12 mouse cellular contexts compared by ENCODE assay signal in the genomic region with DNA sequence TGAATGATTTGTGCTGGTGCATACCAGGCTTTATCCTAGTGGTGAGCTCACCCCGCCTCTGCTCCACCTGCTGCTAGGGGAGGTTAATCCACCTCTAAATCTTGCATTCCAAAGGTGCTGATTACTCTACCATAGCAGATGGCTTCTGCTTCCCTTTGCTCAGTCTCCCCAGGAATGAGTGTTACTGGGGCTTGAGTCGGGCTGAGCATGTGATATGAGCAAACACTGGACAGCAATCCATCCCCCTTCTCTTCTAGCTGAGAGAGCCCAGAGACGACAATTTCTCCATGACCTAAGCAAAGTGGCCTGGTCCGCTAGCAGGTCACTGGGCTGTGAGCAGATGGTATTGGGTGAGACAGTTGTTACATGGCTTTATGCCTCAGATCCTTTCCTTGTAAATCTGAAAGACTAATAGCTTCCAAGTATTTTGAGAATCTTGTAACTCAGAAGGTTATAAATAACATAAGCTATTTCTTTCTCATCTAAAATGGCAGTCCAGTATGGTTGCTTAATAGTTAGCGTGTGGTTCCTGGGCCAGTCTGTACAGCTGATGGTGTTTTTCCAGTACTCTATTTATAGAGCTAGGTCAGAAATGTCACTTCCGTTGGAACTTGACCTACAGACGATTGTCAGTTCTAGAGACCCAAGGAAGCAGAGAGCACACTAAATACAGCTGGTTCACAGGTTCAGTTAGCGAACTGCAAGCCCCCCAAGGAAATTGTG.
DNase-seq lines count a peak whose midpoint lies in the region; ATAC-seq and TF ChIP-seq lines count a peak whose summit lies in the region.
"Had no signal": no experiment of that assay in that cellular context is flagged by ENCODE, and none has a peak within 500 bp of the region (broad histone marks: within the 10 kb centered on the region; RNA-seq: fewer than 3 reads in every experiment).

No protein-coding gene starts in this region.

- no peak for ATAC-seq in lung, embryonic 14.5 days (ENCODE audit: insufficient read depth)
- ATAC-seq: midbrain, embryonic 13.5 days had no signal

- 53% methylated on average over 8 of the region's 8 CpGs for WGBS in lung, embryonic 14.5 days
- WGBS in lung, adult 2 months, result 59% methylated on average over 8 of the region's 8 CpGs

- H3K9ac ChIP-seq in lung, embryonic 14.5 days, result no peak overlapping the region
- H3K9ac ChIP-seq: midbrain, embryonic 13.5 days had no signal

- no peak overlapping the region for H3K4me3 ChIP-seq in lung, embryonic 14.5 days (ENCODE audit: low read depth, low read length)
- no peak overlapping the region for H3K4me3 ChIP-seq in lung, adult 2 months (replicated peaks; ENCODE audit: extremely low read depth, low read depth, low read length)
- H3K4me3 ChIP-seq: midbrain, embryonic 13.5 days had no signal

- peaks cover 44% of the 10 kb centered on the region for H3K4me1 ChIP-seq in lung, embryonic 14.5 days (ENCODE audit: insufficient read depth)
- H3K4me1 ChIP-seq in lung, adult 2 months (ENCODE audit: control insufficient read depth, insufficient read depth, low read length), result peaks cover 7% of the 10 kb centered on the region

- no peak overlapping the region for H3K4me2 ChIP-seq in lung, embryonic 14.5 days
- H3K4me2 ChIP-seq: midbrain, embryonic 13.5 days had no signal

- TF ChIP-seq POLR2A in lung, adult 2 months (IDR thresholded peaks at IDR 0.05; ENCODE audit: borderline replicate concordance, extremely low read depth, low read depth, low read length), result no peak

- no peaks in the 10 kb centered on the region for H3K36me3 ChIP-seq in lung, embryonic 14.5 days (ENCODE audit: insufficient read depth)
- H3K36me3 ChIP-seq: midbrain, embryonic 13.5 days had no signal

- 0 out of 2 replicates have a peak overlapping the region, but pooled peaks have one; percentile 31 for H3K27ac ChIP-seq in lung, embryonic 14.5 days (ENCODE audit: low read depth)
- H3K27ac ChIP-seq: midbrain, embryonic 13.5 days had no signal

- TF ChIP-seq CTCF in lung, embryonic 14.5 days (IDR thresholded peaks at IDR 0.05; ENCODE audit: low read depth), result peak; percentile 23; the same call in 1 of the 2 replicates
- TF ChIP-seq CTCF in lung, adult 2 months (IDR thresholded peaks at IDR 0.05; ENCODE audit: insufficient read depth, low read length), result no peak

- no peaks in the 10 kb centered on the region for H3K9me3 ChIP-seq in lung, embryonic 14.5 days (ENCODE audit: low read depth, low read length)
- H3K9me3 ChIP-seq: midbrain, embryonic 13.5 days had no signal

- DNase-seq in embryo, embryonic 11 days, result peak; percentile 49
- DNase-seq in embryo, embryonic 10 days (ENCODE audit: low spot score), result no peak
- DNase-seq in lung, embryonic 14.5 days, result no peak
- no peak for DNase-seq in lung, adult 2 months
- peak; percentile 54 for DNase-seq in kidney, adult 9 months
- peak; percentile 65 for DNase-seq in skeletal muscle tissue, adult 2 months (ENCODE audit: low read depth, low spot score)
- DNase-seq in spleen, adult 18-20 months, result no peak
- no peak for DNase-seq in retina, embryonic 14.5 days (ENCODE audit: low spot score)
- DNase-seq: heart, adult 11 months; layer of hippocampus, postnatal 36 days; right cerebral cortex, adult 18-20 months had no signal

- H3K27me3 ChIP-seq in lung, embryonic 14.5 days (ENCODE audit: insufficient read depth, low read length), result no peaks in the 10 kb centered on the region
- H3K27me3 ChIP-seq: midbrain, embryonic 13.5 days had no signal

Comparison
In these comparisons a context has a peak if more than half of its experiments do, and no peak if none do; other contexts are left out.
1. DNase-seq: peak in embryo, embryonic 11 days (single experiment), kidney, adult 9 months (single experiment) and skeletal muscle tissue, adult 2 months (single experiment); none in embryo, embryonic 10 days (single experiment), lung, embryonic 14.5 days (single experiment), lung, adult 2 months (single experiment), spleen, adult 18-20 months (0 of 2) and retina, embryonic 14.5 days (single experiment).